Mouse (Mus musculus) forebrain, embryonic 16.5 days (tissue): ENCODE data around the gene 3830406C13Rik. TPM values are rescaled to one million over a fixed set of nuclear protein-coding genes. Genes with fewer than 3 reads are reported as not detected.

ENCODE experiments used
- ATAC-seq: fragments of 200-750 bp; cut with Nextera tagmentation; 2 replicates; pipeline ENCODE4 v1.8.0; 2017; ENCODE audit warnings: mild to moderate bottlenecking, moderate library complexity
- H3K27ac ChIP-seq: fragments of 300-500 bp; sonication (generic); 2 replicates; pipeline ENCODE4 v1.5.1; 2014; ENCODE audit warnings: low read length, control low read depth
- H3K27me3 ChIP-seq: fragments of 300-500 bp; sonication (generic); replicated peaks from 2 replicates; pipeline ENCODE4 v1.6.1; 2014; ENCODE audit warnings: low read length; ENCODE audit not compliant: control insufficient read depth, insufficient read depth
- H3K36me3 ChIP-seq: fragments of 300-500 bp; sonication (generic); 2 replicates; pipeline ENCODE4 v1.6.1; 2014; ENCODE audit not compliant: control insufficient read depth, insufficient read depth
- H3K4me1 ChIP-seq: fragments of 300-500 bp; sonication (generic); replicated peaks from 2 replicates; pipeline ENCODE4 v1.6.1; 2014; ENCODE audit warnings: low read length; ENCODE audit not compliant: control insufficient read depth, insufficient read depth
- H3K4me2 ChIP-seq: fragments of 300-500 bp; sonication (generic); 2 replicates; pipeline ENCODE4 v1.6.1; 2014; ENCODE audit warnings: mild to moderate bottlenecking, low read length, control low read depth
- H3K4me3 ChIP-seq: fragments of 300-500 bp; sonication (generic); replicated peaks from 2 replicates; pipeline ENCODE4 v1.5.1; 2014; ENCODE audit warnings: mild to moderate bottlenecking, low read length, control low read depth
- H3K9ac ChIP-seq: fragments of 300-500 bp; sonication (generic); replicated peaks from 2 replicates; pipeline ENCODE4 v1.6.1; 2014; ENCODE audit warnings: low read depth, low read length, control low read depth
- H3K9me3 ChIP-seq: fragments of 300-500 bp; sonication (generic); 2 replicates; pipeline ENCODE4 v1.6.1; 2016; ENCODE audit warnings: low read length; ENCODE audit not compliant: control insufficient read depth
- WGBS: fragments of 180-500 bp; shearing (Covaris S2); extraction: QIAGEN DNeasy Blood & Tissue Kit; methylation state at CpG from one replicate; pipeline ENCODE4 v1.1.7; 2014; 5-methylcytosine and 5-hydroxymethylcytosine counted together
- polyA plus RNA-seq: library from polyadenylated mRNA; unstranded; fragments of >200 nt; fragmentation: Nextera tagmentation; extraction: Ambion mirVana; gene quantifications from 2 replicates; pipeline ENCODE4 v1.2.1, GENCODE M21; 2015

Gene 3830406C13Rik
- polyA plus RNA-seq, 1 experiment from 2014 or later, result 50.5 TPM

DNA sequence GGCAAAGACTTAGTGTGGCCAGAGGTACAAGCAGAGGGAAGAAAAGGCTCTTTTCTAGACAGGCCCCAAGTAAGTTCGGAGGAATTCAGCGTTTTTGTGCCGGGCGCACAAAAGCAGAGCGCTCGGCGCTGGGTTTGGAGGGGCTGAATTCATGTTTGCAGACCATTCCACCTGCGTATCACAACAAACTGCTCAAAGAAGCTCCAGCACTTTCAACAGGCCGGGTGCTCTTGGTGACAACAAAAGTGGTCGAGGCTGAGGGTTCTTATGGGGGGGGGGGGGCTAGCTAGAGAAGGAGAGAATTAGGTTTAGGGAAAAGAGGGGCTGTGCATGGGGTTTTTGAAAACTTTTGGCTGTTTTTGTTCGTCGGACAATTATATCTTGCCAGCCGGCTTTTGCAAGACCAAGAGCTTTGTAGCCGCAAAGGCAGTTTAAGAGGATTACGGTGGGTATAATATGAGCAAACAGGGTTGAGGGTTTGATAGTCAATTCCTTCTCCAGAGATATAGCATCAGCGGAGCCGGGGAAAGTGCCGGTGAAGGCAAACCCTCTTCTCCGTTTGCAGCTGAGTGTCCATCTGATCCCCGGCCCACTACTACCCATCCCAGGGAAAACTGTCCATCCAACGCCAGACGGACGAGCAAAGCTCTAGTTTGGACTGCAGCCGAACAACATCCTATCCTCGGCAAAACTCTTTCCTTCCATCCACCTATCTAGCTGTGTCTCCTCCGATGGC lies 63.1 kb downstream of the 3830406C13Rik start:
- H3K27me3 ChIP-seq, result peaks cover 44% of the 10 kb centered on the region
- peak overlapping the region; percentile 59 for H3K4me3 ChIP-seq
- H3K9ac ChIP-seq, result peak overlapping the region; percentile 83
- under 1% methylated on average over 26 of the region's 26 CpGs for WGBS
- H3K36me3 ChIP-seq, result no peaks in the 10 kb centered on the region
- peak; percentile 26 for ATAC-seq
- H3K4me1 ChIP-seq, result peaks cover 43% of the 10 kb centered on the region
- no peaks in the 10 kb centered on the region for H3K9me3 ChIP-seq
- H3K4me2 ChIP-seq, result peak overlapping the region; percentile 71
- H3K27ac ChIP-seq, result peak overlapping the region; percentile 88

DNA sequence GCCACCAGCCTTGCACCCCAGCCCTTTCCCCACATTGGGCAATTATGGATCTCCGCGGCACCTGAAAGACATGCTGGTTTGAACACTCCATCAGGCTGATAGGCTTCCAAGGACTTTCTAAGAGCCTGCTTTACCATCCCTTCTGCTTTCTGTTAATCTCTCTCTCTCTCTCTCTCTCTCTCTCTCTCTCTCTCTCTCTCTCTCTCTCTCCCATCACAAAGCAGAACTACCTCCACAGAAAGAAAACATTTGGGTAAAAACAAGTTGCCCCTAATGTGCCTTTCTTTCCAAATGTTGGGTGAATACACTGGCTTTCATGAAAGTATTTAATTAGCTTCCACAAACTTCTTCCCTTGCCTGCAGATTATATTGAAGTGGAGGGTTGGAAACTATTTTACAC lies 64.1 kb downstream of the 3830406C13Rik start, which contains the start of gene Fezf2:
Gene Fezf2 (minus strand): TSS at position 101 of the 400 bp plus-strand sequence.
- Histone ChIP-seq H3K4me3 (peak within 1 kb of the TSS; percentile 59), H3K9ac (peak within 1 kb of the TSS; percentile 83), H3K4me2 (peak within 1 kb of the TSS; percentile 71), H3K9me3 (no peaks in the 10 kb centered on the region), H3K27me3 (peaks cover 47% of the 10 kb centered on the region), H3K4me1 (peaks cover 34% of the 10 kb centered on the region), H3K27ac (peak within 1 kb of the TSS; percentile 88), H3K36me3 (no peaks in the 10 kb centered on the region)
- ATAC-seq, result no peak
- WGBS, result 3% methylated on average over 2 of the region's 2 CpGs

DNA sequence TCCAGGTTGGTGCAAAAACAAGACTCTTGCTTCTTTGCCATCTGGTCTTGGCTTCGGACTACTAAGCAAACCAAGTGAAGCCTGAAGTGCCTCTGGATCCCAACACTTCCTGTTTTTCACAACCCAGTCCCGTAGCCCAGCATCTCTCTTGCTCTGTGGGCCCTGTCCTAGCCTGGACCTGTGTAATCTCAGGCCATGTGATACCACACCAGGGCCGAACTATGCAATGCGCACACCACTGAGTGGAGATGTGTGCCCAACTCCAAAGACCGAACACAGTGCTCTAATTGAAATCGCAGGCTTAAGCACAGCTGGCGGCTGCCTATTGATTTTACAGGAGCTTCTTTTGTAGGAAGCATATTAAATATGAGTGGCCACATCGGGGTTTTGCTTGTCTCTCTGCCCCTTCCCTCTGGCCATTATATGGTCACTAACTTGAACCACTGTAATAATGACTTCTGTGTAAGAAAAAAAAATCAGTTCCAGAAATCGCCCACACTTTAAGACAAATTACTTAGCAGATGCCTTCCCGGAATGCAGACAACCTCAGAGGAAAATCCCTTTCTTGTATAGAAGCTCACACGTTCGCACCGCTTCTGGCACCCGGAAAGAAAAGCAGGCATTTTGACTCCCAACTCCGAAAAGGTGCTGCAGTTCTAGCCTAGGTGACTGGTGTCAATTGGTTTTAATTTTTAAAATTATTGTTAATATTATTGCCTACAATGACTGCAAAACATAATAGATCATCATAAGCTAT lies 65.5 kb downstream of the 3830406C13Rik start:
- no peaks in the 10 kb centered on the region for H3K9me3 ChIP-seq
- 29% methylated on average over 15 of the region's 15 CpGs for WGBS
- no peak for ATAC-seq
- H3K9ac ChIP-seq, result no peak overlapping the region
- peaks cover 44% of the 10 kb centered on the region for H3K27me3 ChIP-seq
- no peak overlapping the region for H3K27ac ChIP-seq
- H3K4me1 ChIP-seq, result peaks cover 34% of the 10 kb centered on the region
- H3K4me3 ChIP-seq, result no peak overlapping the region
- no peak overlapping the region for H3K4me2 ChIP-seq
- no peaks in the 10 kb centered on the region for H3K36me3 ChIP-seq

DNA sequence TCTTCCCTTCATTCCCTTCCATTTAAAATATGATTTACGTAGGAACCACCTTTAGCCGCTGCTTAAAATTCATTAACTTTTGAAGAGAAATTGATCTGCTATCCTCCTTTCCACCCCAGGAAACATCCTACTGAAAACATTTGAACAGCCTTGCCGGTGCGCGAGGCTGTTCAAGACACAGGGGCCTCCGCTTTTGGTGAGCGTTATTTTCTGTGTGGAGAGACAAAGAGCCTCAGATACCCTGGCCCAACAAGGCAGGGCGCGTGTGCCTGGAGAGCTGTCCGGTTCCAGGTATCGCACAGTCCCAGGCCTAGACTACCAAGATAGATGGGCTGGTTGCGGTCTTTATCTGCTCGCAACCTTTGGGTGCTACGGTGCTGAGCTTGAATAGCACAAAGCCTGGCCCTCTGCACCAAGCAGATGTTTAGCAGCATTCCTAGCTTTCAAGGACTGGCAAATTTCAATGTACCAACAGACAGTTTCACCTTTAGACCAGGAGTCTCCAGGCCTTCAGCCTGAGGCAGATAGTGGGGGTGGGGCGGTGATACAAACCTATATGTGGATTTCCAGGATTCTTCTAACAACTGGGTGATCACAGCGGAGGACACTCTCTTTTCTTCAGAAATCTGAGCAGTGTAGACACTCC lies 66.4 kb downstream of the 3830406C13Rik start:
- no peak for ATAC-seq
- 31% methylated on average over 16 of the region's 16 CpGs for WGBS

More for the DNA sequence above, 66.4 kb downstream of the 3830406C13Rik start:
- Histone ChIP-seq H3K4me2 (no peak overlapping the region), H3K9ac (0 out of 2 replicates have a peak overlapping the region, but pooled peaks have one; percentile 22), H3K9me3 (no peaks in the 10 kb centered on the region), H3K36me3 (no peaks in the 10 kb centered on the region), H3K4me1 (peaks cover 25% of the 10 kb centered on the region), H3K27me3 (peaks cover 44% of the 10 kb centered on the region), H3K4me3 (no peak overlapping the region), H3K27ac (no peak overlapping the region)

Other genes with a start within 250 kb of the 3830406C13Rik start
- 0.25 and 0.29 TPM in 2 replicates for gene Gm49355, start 197 bp upstream of the 3830406C13Rik start, polyA plus RNA-seq
- gene Fezf2, start 64.0 kb downstream of the 3830406C13Rik start, polyA plus RNA-seq, result 85.1 and 93.0 TPM in 2 replicates